ENCODE assay signal across 8 mouse cellular contexts in the genomic region with DNA sequence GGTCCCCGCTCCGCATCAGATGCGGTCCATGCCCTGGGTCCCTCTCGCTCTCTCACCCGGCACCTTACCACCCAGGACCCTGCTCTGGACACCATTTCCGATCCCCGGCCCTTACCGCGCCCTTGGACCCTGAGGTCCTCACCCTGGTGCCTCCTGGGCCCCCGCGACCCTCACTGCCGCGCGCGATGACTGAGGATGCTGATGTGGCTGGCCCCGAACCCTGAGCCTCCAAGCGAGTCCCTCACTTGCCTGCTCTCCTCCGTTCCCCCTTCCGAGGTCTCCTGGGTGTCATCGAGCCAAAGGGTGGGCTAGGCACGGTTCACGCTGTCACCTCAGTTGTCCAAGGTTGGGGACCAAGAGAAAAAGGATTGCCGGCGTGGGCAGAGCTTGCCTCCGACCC. TPM values are rescaled to one million over a fixed set of nuclear protein-coding genes. Genes with fewer than 3 reads are reported as not detected.
A peak's percentile ranks its signal among the peaks of the same experiment; 100 is the strongest.
DNase-seq lines count a peak whose midpoint lies in the region; ATAC-seq and TF ChIP-seq lines count a peak whose summit lies in the region.

No protein-coding gene starts in this region.

- H3K4me1 ChIP-seq in heart, embryonic 10.5 days, result peaks cover 11% of the 10 kb centered on the region
- H3K4me1 ChIP-seq in E14TG2a.4 (replicated peaks; ENCODE audit: low read depth, low read length), result peaks cover 21% of the 10 kb centered on the region
- H3K4me1 ChIP-seq in forebrain, embryonic 15.5 days, result peaks cover 9% of the 10 kb centered on the region
- peaks cover 19% of the 10 kb centered on the region for H3K4me1 ChIP-seq in liver, embryonic 13.5 days (replicated peaks)

- no peak for TF ChIP-seq CTCF in E14TG2a.4 (conservative IDR thresholded peaks at IDR 0.05; ENCODE audit: low read length)

- H3K27ac ChIP-seq in heart, embryonic 10.5 days, result peak overlapping the region; percentile 52; the same call in 1 of the 2 replicates
- no peak overlapping the region for H3K27ac ChIP-seq in forebrain, embryonic 15.5 days (replicated peaks)
- no peak overlapping the region for H3K27ac ChIP-seq in liver, embryonic 13.5 days

- no peaks in the 10 kb centered on the region for H3K9me3 ChIP-seq in heart, embryonic 10.5 days
- H3K9me3 ChIP-seq in E14TG2a.4 (ENCODE audit: low read length), result no peaks in the 10 kb centered on the region
- no peaks in the 10 kb centered on the region for H3K9me3 ChIP-seq in forebrain, embryonic 15.5 days
- no peaks in the 10 kb centered on the region for H3K9me3 ChIP-seq in liver, embryonic 13.5 days (replicated peaks)

- H3K36me3 ChIP-seq in heart, embryonic 10.5 days, result no peaks in the 10 kb centered on the region
- peaks cover 28% of the 10 kb centered on the region for H3K36me3 ChIP-seq in E14TG2a.4 (ENCODE audit: insufficient read depth, low read length)
- H3K36me3 ChIP-seq in forebrain, embryonic 15.5 days, result no peaks in the 10 kb centered on the region
- no peaks in the 10 kb centered on the region for H3K36me3 ChIP-seq in liver, embryonic 13.5 days

- H3K4me2 ChIP-seq in forebrain, embryonic 15.5 days (replicated peaks), result peak overlapping the region; percentile 64
- peak overlapping the region; percentile 91 for H3K4me2 ChIP-seq in liver, embryonic 13.5 days

- peak overlapping the region; percentile 68 for H3K4me3 ChIP-seq in heart, embryonic 10.5 days
- peak overlapping the region; percentile 92 for H3K4me3 ChIP-seq in E14TG2a.4 (replicated peaks; ENCODE audit: low read length)
- peak overlapping the region; percentile 45 for H3K4me3 ChIP-seq in forebrain, embryonic 15.5 days
- H3K4me3 ChIP-seq in liver, embryonic 13.5 days (replicated peaks), result peak overlapping the region; percentile 70

- H3K9ac ChIP-seq in forebrain, embryonic 15.5 days (replicated peaks), result peak overlapping the region; percentile 38
- peak overlapping the region; percentile 71 for H3K9ac ChIP-seq in liver, embryonic 13.5 days

- ATAC-seq in forebrain, embryonic 15.5 days (replicated peaks), result no peak
- ATAC-seq in liver, embryonic 13.5 days (ENCODE audit: low read depth), result 0 out of 2 replicates have a peak, but pooled peaks have one; percentile 3
- no peak for ATAC-seq in erythroid progenitor cell, adult 5-6 weeks (replicated peaks; ENCODE audit: low FRiP score, poor library complexity, severe bottlenecking)

- H3K27me3 ChIP-seq in heart, embryonic 10.5 days (ENCODE audit: insufficient read depth, poor library complexity, severe bottlenecking), result peaks cover 78% of the 10 kb centered on the region
- H3K27me3 ChIP-seq in E14TG2a.4 (ENCODE audit: insufficient read depth, low read length), result peaks cover 24% of the 10 kb centered on the region
- H3K27me3 ChIP-seq in forebrain, embryonic 15.5 days, result peaks cover 36% of the 10 kb centered on the region
- H3K27me3 ChIP-seq in liver, embryonic 13.5 days, result peaks cover 43% of the 10 kb centered on the region

- no peak for DNase-seq in heart, embryonic 10.5 days (ENCODE audit: low spot score)
- no peak for DNase-seq in heart, adult 9 months (ENCODE audit: low spot score in 2 of 2)
- DNase-seq in liver, embryonic 13.5 days, result no peak
- no peak for DNase-seq in adipocyte (ENCODE audit: low spot score)
- no peak for DNase-seq in MN1 (ENCODE audit: low spot score)

- 22% methylated on average over 25 of the region's 25 CpGs for WGBS in heart, embryonic 10.5 days
- WGBS in forebrain, embryonic 15.5 days, result 29% methylated on average over 25 of the region's 25 CpGs
- WGBS in liver, embryonic 13.5 days (ENCODE audit: insufficient replicate concordance), result 28% methylated on average over 25 of the region's 25 CpGs

RNA-seq across cellular contexts. Expression of gene Adap2, which starts 0.6 kb away (rescaled TPM):
- 0.18 and 0.46 TPM in 2 replicates for polyA plus RNA-seq in heart, embryonic 10.5 days (2016; fragmentation: Nextera tagmentation; extraction: Ambion mirVana)
- 2.7 and 3.3 TPM in 2 replicates for polyA plus RNA-seq in forebrain, embryonic 15.5 days (2015; fragmentation: Nextera tagmentation; extraction: Ambion mirVana)
- 3.7 and 4.0 TPM in 2 replicates for polyA plus RNA-seq in liver, embryonic 13.5 days (2015; fragmentation: Nextera tagmentation; extraction: Ambion mirVana)
- total RNA-seq in erythroid progenitor cell, adult 5-6 weeks (2015; ENCODE audit: low replicate concordance), result 2.5 TPM in 1 of 2 replicates, not detected in the other
- 1.5 and 1.8 TPM in 2 replicates for total RNA-seq in erythroid progenitor cell, adult 5-6 weeks (2017; ENCODE audit: low replicate concordance)

RNA-seq across cellular contexts. Expression of gene Tefm, which starts 12.5 kb away (rescaled TPM):
- 35.4 and 36.6 TPM in 2 replicates for polyA plus RNA-seq in heart, embryonic 10.5 days (2016; fragmentation: Nextera tagmentation; extraction: Ambion mirVana)
- polyA plus RNA-seq in forebrain, embryonic 15.5 days (2015; fragmentation: Nextera tagmentation; extraction: Ambion mirVana), result 28.2 and 30.7 TPM in 2 replicates
- 17.7 and 20.5 TPM in 2 replicates for polyA plus RNA-seq in liver, embryonic 13.5 days (2015; fragmentation: Nextera tagmentation; extraction: Ambion mirVana)
- total RNA-seq in erythroid progenitor cell, adult 5-6 weeks (2015; ENCODE audit: low replicate concordance), result 2.9 and 3.4 TPM in 2 replicates
- total RNA-seq in erythroid progenitor cell, adult 5-6 weeks (2017; ENCODE audit: low replicate concordance), result 3.7 and 5.8 TPM in 2 replicates

RNA-seq across cellular contexts. Expression of gene Rnf135, which starts 29.1 kb away (rescaled TPM):
- 8.8 and 9.4 TPM in 2 replicates for polyA plus RNA-seq in heart, embryonic 10.5 days (2016; fragmentation: Nextera tagmentation; extraction: Ambion mirVana)
- 3.0 and 3.3 TPM in 2 replicates for polyA plus RNA-seq in forebrain, embryonic 15.5 days (2015; fragmentation: Nextera tagmentation; extraction: Ambion mirVana)
- 4.3 and 5.3 TPM in 2 replicates for polyA plus RNA-seq in liver, embryonic 13.5 days (2015; fragmentation: Nextera tagmentation; extraction: Ambion mirVana)
- 1.7 and 3.6 TPM in 2 replicates for total RNA-seq in erythroid progenitor cell, adult 5-6 weeks (2015; ENCODE audit: low replicate concordance)
- total RNA-seq in erythroid progenitor cell, adult 5-6 weeks (2017; ENCODE audit: low replicate concordance), result 1.5 TPM in 1 of 2 replicates, not detected in the other

RNA-seq across cellular contexts. Expression of gene Rhot1, which starts 54.3 kb away (rescaled TPM):
- 57.0 and 63.2 TPM in 2 replicates for polyA plus RNA-seq in heart, embryonic 10.5 days (2016; fragmentation: Nextera tagmentation; extraction: Ambion mirVana)
- polyA plus RNA-seq in forebrain, embryonic 15.5 days (2015; fragmentation: Nextera tagmentation; extraction: Ambion mirVana), result 75.7 and 78.6 TPM in 2 replicates
- polyA plus RNA-seq in liver, embryonic 13.5 days (2015; fragmentation: Nextera tagmentation; extraction: Ambion mirVana), result 23.9 and 29.9 TPM in 2 replicates
- total RNA-seq in erythroid progenitor cell, adult 5-6 weeks (2015; ENCODE audit: low replicate concordance), result 10.1 and 14.4 TPM in 2 replicates
- total RNA-seq in erythroid progenitor cell, adult 5-6 weeks (2017; ENCODE audit: low replicate concordance), result 3.4 and 10.5 TPM in 2 replicates
